Mouse (Mus musculus): ENCODE measurements at regions not wholly inside any gene's neighbourhood (a gene's known extent, or its start where the extent isn't known, plus 50 kb on each side); places are given as distances from the start of the nearest gene placed in this dataset.

- peak in 1 of 2 experiments; percentile 26 for DNase-seq (ENCODE audit: low read depth in 2 of 2, low spot score in 2 of 2)
Measured at GRCm38 (mm10) chr6:127379511-127379910, 67.1 kb upstream of the Parp11 start.

- DNase-seq (ENCODE audit: low read depth in 2 of 2, low spot score in 2 of 2): no peak
Measured at GRCm38 (mm10) chr6:127381148-127381888, 65.3 kb upstream of the Parp11 start.

DNA sequence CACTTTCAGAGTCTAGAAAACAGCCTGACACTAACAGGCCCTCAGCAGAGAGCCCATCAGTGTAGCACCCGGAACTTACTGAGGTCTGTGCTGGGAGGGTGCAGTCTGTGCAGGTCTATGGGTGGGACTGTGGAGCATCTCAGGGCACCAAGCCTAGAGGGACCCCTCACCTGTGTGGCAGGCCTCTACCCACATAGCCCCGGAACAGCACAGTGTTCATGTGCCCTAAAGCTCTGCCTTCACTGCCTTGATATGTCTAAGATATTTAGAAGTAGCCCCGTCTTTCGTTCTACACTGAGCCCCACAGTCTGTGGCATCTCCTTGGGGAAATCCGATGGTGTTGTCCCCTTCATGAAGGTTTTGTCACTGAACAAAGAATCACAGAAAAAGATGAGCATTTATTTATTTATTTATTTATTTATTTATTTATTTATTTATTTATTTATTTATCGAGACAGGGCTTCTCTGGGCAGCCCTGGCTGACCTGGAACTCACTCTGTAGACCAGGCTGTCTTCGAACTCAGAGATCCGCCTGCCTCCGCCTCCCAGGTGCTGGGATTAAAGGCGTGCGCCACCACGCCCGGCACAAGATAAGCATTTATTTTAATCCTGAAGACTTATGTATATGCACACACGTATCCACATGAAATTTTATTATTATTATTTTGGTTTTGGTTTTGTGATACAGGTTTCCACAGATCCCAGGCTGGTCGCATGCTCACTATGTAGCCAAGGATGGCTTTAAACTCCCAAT is 55.2 kb upstream of the Parp11 start:
- DNase-seq (ENCODE audit: low read depth in 2 of 2, low spot score in 2 of 2): no peak

GRCm38 (mm10) chr6:127392012-127392798 is 54.4 kb upstream of the Parp11 start:
- no peak for DNase-seq (ENCODE audit: low read depth in 2 of 2, low spot score in 2 of 2)

DNA sequence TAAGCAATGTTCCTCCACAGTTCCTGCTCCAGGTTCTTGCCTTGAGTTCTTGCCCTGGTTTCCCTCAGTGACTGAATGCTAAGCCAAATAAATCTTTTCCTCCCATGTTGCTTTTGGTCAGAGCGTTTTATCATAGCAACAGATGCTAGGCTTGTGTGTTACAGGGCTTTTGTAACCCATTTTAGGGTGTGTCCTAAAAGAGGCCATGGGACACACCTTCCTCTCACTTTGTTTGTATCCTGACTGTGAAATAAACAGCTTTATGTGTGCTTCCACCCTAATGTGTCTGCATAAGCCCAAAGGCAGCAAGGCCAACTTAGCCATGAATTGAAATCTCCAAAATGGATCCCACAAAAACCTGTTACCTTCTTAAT is 53.9 kb upstream of the Parp11 start:
- DNase-seq (ENCODE audit: low read depth in 2 of 2, low spot score in 2 of 2): no peak

DNA sequence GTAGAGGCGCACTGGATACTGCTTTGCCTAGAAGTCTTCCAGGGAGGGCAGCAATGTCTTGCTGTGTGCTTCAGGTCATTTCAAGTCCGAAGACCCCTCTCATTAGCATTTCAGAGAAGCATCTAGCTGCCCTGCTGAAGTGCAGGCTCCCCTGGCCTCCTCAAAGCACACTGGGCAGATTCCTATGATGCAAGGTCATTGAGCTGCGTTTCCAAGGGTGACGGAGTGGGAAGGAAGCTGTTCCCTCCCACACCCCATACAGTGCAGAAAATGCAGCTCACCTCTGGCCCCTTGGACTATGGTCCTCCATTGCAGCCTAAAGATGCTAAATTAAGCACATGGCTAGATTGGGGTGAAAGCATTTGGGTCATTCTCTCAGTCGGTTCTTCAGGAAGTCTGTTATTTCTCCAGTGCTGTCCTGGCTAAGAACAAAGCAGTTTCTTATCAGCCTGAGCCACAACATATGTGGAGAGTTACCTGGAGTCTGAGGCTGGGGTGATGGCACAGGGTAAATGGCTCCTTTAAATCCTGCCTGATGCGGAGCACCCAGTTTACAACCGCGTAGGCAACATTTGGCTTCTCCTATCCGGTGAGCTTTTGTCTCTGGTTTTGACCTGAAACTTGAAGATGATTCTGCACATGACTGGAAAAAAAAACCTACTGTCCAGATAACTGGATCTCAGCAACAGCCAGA is 52.6 kb upstream of the Parp11 start:
- DNase-seq (ENCODE audit: low read depth in 2 of 2, low spot score in 2 of 2): no peak

Measured in CD8-positive naive resting alpha-beta T cell, adult 2 months (primary cell).